In genomic region chr13:29627438-29628124, GRCm38 (mm10) we compare ENCODE assay signal across 9 mouse cellular contexts.
DNase-seq lines count a peak whose midpoint lies in the region; ATAC-seq lines count a peak whose summit lies in the region.
"Had no signal": no experiment of that assay in that cellular context is flagged by ENCODE, and none has a peak within 500 bp of the region (broad histone marks: within the 10 kb centered on the region; RNA-seq: fewer than 3 reads in every experiment).

No protein-coding gene starts in this region.

- 92% methylated on average over 7 of the region's 7 CpGs for WGBS in midbrain, embryonic 13.5 days

- H3K4me2 ChIP-seq in midbrain, embryonic 13.5 days (replicated peaks): no peak overlapping the region
- H3K4me2 ChIP-seq: embryonic facial prominence, embryonic 12.5 days had no signal

- no peaks in the 10 kb centered on the region for H3K9me3 ChIP-seq in midbrain, embryonic 13.5 days
- H3K9me3 ChIP-seq: embryonic facial prominence, embryonic 12.5 days had no signal

- H3K27me3 ChIP-seq in midbrain, embryonic 13.5 days: no peaks in the 10 kb centered on the region
- H3K27me3 ChIP-seq: embryonic facial prominence, embryonic 12.5 days had no signal

- no peak for ATAC-seq in midbrain, embryonic 13.5 days

- H3K36me3 ChIP-seq in midbrain, embryonic 13.5 days: no peaks in the 10 kb centered on the region
- H3K36me3 ChIP-seq: embryonic facial prominence, embryonic 12.5 days had no signal

- H3K9ac ChIP-seq in midbrain, embryonic 13.5 days (replicated peaks): no peak overlapping the region
- H3K9ac ChIP-seq: embryonic facial prominence, embryonic 12.5 days had no signal

- DNase-seq in cerebellum, postnatal 14 days: peak; percentile 44 to 55
- no peak for DNase-seq in cerebellum, adult 9-11 months
- peak; percentile 47 for DNase-seq in adrenal gland, adult 2 months
- DNase-seq in heart, adult 9 months (ENCODE audit: low spot score in 2 of 2): peak; percentile 58 to 64
- peak; percentile 83 to 87 for DNase-seq in kidney, postnatal 36 days
- no peak for DNase-seq in right cerebral cortex, adult 18-20 months
- no peak for DNase-seq in layer of hippocampus, postnatal 25 days (ENCODE audit: extremely low spot score in 1 of 2, low spot score in 1 of 2)

- no peak overlapping the region for H3K27ac ChIP-seq in midbrain, embryonic 13.5 days

- H3K4me1 ChIP-seq in midbrain, embryonic 13.5 days (replicated peaks): peaks cover 12% of the 10 kb centered on the region

- H3K4me3 ChIP-seq in midbrain, embryonic 13.5 days (replicated peaks): no peak overlapping the region
- H3K4me3 ChIP-seq: embryonic facial prominence, embryonic 12.5 days had no signal

Comparison
In these comparisons a context has a peak if more than half of its experiments do, and no peak if none do; other contexts are left out.
1. DNase-seq: peak in cerebellum, postnatal 14 days (2 of 2), adrenal gland, adult 2 months (single experiment), heart, adult 9 months (2 of 2) and kidney, postnatal 36 days (2 of 2); none in cerebellum, adult 9-11 months (single experiment), right cerebral cortex, adult 18-20 months (single experiment) and layer of hippocampus, postnatal 25 days (0 of 2).